Mouse (Mus musculus): ENCODE measurements at regions not wholly inside any gene's neighbourhood (a gene's known extent, or its start where the extent isn't known, plus 50 kb on each side); places are given as distances from the start of the nearest gene placed in this dataset.

DNA sequence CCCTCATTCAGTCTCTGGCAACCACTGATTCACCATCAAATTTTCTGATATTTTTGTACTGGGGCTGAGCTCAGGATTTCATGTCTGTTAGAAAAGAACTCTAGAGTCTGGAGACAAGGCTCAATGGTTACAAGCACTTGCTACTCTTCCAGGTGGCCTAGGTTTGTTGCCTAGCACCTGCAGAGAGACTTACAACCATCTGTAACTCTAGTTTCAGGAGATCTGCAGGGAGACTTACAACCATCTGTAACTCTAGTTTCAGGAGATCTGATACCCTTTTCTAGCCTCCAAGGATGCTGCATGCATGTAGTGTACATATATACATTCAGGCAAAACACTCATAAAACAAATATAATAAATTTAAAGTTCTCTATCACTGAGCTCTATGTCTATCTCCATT is 166.1 kb downstream of the Akr1d1 start:
- no peak for TF ChIP-seq CTCF (IDR thresholded peaks at IDR 0.05; ENCODE audit: control insufficient read depth, insufficient read depth, insufficient replicate concordance, low read depth, low read length)
- TF ChIP-seq POLR2A (IDR thresholded peaks at IDR 0.05; ENCODE audit: control insufficient read depth, low read depth, low read length): no peak
